Mouse (Mus musculus) lung, embryonic 14.5 days (tissue): ENCODE data around the gene Maats1. TPM values are rescaled to one million over a fixed set of nuclear protein-coding genes. Genes with fewer than 3 reads are reported as not detected.

ENCODE experiments used
- ATAC-seq: fragments of 200-750 bp; cut with Nextera tagmentation; 2 replicates; pipeline ENCODE4 v1.8.0; 2017; ENCODE audit warnings: mild to moderate bottlenecking, moderate TSS enrichment, moderate library complexity; ENCODE audit not compliant: insufficient read depth
- DNase-seq: peaks from one replicate; pipeline ENCODE4 v3.0.0-alpha.2; 2015
- H3K27ac ChIP-seq: fragments of 300-500 bp; sonication (generic); 2 replicates; pipeline ENCODE4 v1.5.1; 2014; ENCODE audit warnings: low read depth, mild to moderate bottlenecking, moderate library complexity
- H3K27me3 ChIP-seq: fragments of 300-500 bp; sonication (generic); 2 replicates; pipeline ENCODE4 v1.6.1; 2014; ENCODE audit warnings: low read length, control low read depth; ENCODE audit not compliant: insufficient read depth
- H3K36me3 ChIP-seq: fragments of 300-500 bp; sonication (generic); 2 replicates; pipeline ENCODE4 v1.6.1; 2014; ENCODE audit warnings: control low read depth; ENCODE audit not compliant: insufficient read depth
- H3K4me1 ChIP-seq: fragments of 300-500 bp; sonication (generic); 2 replicates; pipeline ENCODE4 v1.6.1; 2014; ENCODE audit warnings: antibody characterized with exemption, control low read depth; ENCODE audit not compliant: insufficient read depth
- H3K4me2 ChIP-seq: fragments of 300-500 bp; sonication (generic); 2 replicates; pipeline ENCODE4 v1.6.1; 2014; ENCODE audit warnings: mild to moderate bottlenecking
- H3K4me3 ChIP-seq: fragments of 300-500 bp; sonication (generic); 2 replicates; pipeline ENCODE4 v1.5.1; 2014; ENCODE audit warnings: low read depth, low read length
- H3K9ac ChIP-seq: fragments of 300-500 bp; sonication (generic); 2 replicates; pipeline ENCODE4 v1.6.1; 2014
- H3K9me3 ChIP-seq: fragments of 300-500 bp; sonication (generic); 2 replicates; pipeline ENCODE4 v1.6.1; 2016; ENCODE audit warnings: low read depth, low read length, control low read depth
- CTCF ChIP-seq: IDR thresholded peaks from 2 replicates; pipeline ENCODE4 v1.5.1; 2016; ENCODE audit warnings: antibody characterized with exemption, low read depth
- WGBS: fragments of 180-500 bp; shearing (Covaris S2); extraction: QIAGEN DNeasy Blood & Tissue Kit; methylation state at CpG from one replicate; pipeline ENCODE4 v1.1.7; 2014; 5-methylcytosine and 5-hydroxymethylcytosine counted together
- polyA plus RNA-seq: library from polyadenylated mRNA; unstranded; fragments of >200 nt; fragmentation: Nextera tagmentation; extraction: Ambion mirVana; gene quantifications from 2 replicates; pipeline ENCODE4 v1.2.1, GENCODE M21; 2014

The Maats1 gene
- polyA plus RNA-seq, 1 experiment from 2014 or later: 0.12 TPM

DNA sequence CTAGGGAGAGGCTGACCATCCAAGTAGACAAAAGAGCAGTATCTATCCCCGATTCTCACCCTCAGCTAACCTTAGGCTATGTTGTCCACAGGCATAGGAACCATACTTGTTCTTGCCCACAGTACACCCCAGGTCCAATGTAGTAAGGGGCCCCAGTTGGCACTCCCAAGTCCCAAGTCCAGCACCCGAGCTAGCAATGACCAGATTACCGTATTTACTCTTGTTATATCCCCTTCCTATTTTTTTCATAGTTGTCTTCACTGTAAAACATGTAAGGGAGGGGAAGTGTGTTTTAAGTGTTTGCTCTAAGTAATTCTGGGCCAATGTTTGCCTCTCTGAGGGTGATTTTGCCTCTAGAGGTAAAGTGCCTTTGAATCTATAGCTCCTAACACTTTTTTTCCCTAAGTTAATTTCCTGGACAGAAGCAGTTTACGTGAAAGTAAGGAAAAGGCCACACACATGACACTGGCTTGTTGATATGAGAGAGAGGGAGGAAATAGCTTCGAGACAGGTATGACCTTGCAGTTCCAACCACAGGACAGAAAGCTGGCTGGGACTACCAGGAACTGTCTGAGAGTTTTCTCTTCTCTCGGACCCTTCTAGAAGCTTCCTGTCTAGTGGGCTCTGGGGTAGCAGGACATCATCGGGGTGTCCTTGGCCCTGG lies 47.1 kb downstream of the Maats1 start, which contains the start of gene Nr1i2:
Nr1i2 (minus strand) TSS at position 140 of the 664 bp plus-strand sequence.
- ATAC-seq (no peak), DNase-seq (no peak)
- no peak within 1 kb of the TSS for H3K4me2 ChIP-seq
- no peaks in the 10 kb centered on the region for H3K27me3 ChIP-seq
- no peak within 1 kb of the TSS for H3K4me3 ChIP-seq
- no peak within 1 kb of the TSS for H3K27ac ChIP-seq
- no peaks in the 10 kb centered on the region for H3K36me3 ChIP-seq
- H3K4me1 ChIP-seq: no peaks in the 10 kb centered on the region
- WGBS: 47% methylated on average over 7 of the region's 7 CpGs
- no peaks in the 10 kb centered on the region for H3K9me3 ChIP-seq
- no peak for TF ChIP-seq CTCF
- H3K9ac ChIP-seq: no peak within 1 kb of the TSS

DNA sequence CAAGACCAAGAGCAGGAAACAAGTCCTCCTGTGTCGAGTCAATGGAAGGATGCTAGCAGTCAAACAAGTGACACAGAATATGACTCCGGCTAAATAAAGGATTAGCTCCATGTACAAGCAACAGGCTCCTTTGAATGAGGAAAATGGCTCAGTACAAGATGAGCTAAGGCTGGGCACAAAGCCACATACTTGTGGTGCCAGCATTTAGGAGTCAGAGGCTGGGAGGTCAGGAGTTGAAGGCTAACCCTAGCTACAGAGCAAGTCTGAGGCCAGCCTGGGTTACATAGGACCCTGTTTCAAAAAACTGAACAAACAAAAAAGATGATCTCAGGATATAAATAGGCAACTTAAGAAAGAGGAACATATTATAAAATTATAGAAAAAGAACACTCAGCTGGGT lies 51.8 kb downstream of the Maats1 start:
- Histone ChIP-seq H3K36me3 (no peaks in the 10 kb centered on the region), H3K27me3 (no peaks in the 10 kb centered on the region), H3K4me2 (no peak overlapping the region), H3K9me3 (no peaks in the 10 kb centered on the region), H3K27ac (no peak overlapping the region), H3K4me1 (no peaks in the 10 kb centered on the region; the same call in 1 of the 2 replicates), H3K4me3 (no peak overlapping the region), H3K9ac (no peak overlapping the region)
- DNase-seq (no peak), ATAC-seq (no peak)
- 59% methylated on average over 2 of the region's 2 CpGs for WGBS
- TF ChIP-seq CTCF: no peak

DNA sequence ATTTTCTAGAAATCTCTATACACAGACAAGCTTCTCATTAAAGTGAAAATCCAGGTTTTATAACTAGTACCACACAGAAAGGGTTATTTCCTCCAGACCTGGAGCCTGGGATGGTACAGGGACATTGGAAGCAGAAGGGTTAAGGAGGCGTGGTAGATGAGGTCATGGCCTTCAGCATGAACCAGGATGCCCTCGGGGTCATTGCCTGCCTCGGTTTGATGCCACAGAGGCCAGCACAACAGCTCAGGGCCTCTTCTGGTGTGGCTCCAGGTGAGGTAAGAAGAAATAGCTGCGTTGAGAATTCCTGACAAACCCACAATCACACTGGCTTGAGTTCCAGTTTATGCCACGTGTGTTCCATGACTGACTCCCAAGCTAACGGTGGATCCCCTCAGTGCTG lies 53.1 kb downstream of the Maats1 start:
- Histone ChIP-seq H3K27ac (no peak overlapping the region), H3K9me3 (no peaks in the 10 kb centered on the region), H3K4me1 (no peaks in the 10 kb centered on the region; the same call in 1 of the 2 replicates), H3K36me3 (no peaks in the 10 kb centered on the region), H3K4me2 (no peak overlapping the region), H3K27me3 (no peaks in the 10 kb centered on the region), H3K9ac (no peak overlapping the region), H3K4me3 (no peak overlapping the region)
- no peak for DNase-seq
- WGBS: 24% methylated on average over 6 of the region's 6 CpGs
- no peak for ATAC-seq
- no peak for TF ChIP-seq CTCF

DNA sequence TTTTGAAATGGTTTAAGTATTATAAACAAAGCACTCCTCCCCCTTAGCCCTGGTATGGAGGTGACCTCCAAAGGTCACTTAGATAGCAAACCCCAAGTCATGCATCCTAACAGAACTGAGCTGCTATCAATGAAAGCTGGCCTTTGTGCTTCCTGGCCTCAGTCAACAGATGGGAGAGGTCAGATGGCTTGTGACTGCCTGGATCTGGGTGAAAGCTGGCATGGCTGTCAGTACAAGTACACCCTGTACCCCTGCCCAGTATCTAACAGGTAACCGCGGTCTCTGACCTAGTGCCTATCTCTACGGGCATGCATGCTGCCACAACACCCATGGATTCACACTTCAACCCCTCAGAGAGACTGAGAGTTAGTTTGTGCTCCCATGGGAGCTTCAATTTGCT lies 54.2 kb downstream of the Maats1 start:
- Histone ChIP-seq H3K4me2 (no peak overlapping the region), H3K27ac (no peak overlapping the region), H3K27me3 (no peaks in the 10 kb centered on the region), H3K9me3 (no peaks in the 10 kb centered on the region), H3K9ac (no peak overlapping the region), H3K4me3 (no peak overlapping the region), H3K4me1 (no peaks in the 10 kb centered on the region; the same call in 1 of the 2 replicates), H3K36me3 (no peaks in the 10 kb centered on the region)
- no peak for TF ChIP-seq CTCF
- 66% methylated on average over 3 of the region's 3 CpGs for WGBS
- DNase-seq (no peak), ATAC-seq (no peak)

DNA sequence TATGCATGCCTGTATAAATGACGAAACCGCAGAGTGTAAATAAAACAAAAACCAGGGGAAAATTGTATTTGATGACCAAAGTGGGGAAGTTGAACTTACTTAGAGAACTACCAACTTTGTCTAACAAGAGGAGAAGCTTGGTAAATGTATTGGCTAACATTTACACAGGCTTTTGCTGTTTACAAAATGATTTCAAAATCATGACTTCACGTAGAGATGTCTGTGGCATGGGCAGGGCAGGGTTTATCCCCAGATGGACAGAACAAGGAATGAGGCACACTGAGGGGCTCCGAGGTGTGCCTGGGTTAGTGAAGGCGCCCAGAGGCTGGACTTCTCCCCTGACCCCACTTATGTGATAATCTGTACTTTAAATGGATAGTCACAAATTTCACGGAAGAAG lies 54.6 kb downstream of the Maats1 start:
- Histone ChIP-seq H3K36me3 (no peaks in the 10 kb centered on the region), H3K27me3 (no peaks in the 10 kb centered on the region), H3K9ac (no peak overlapping the region), H3K4me3 (no peak overlapping the region), H3K4me2 (no peak overlapping the region), H3K27ac (no peak overlapping the region), H3K4me1 (no peaks in the 10 kb centered on the region; the same call in 1 of the 2 replicates), H3K9me3 (no peaks in the 10 kb centered on the region)
- no peak for ATAC-seq
- no peak for DNase-seq
- TF ChIP-seq CTCF: no peak
- WGBS: 45% methylated on average over 6 of the region's 6 CpGs

DNA sequence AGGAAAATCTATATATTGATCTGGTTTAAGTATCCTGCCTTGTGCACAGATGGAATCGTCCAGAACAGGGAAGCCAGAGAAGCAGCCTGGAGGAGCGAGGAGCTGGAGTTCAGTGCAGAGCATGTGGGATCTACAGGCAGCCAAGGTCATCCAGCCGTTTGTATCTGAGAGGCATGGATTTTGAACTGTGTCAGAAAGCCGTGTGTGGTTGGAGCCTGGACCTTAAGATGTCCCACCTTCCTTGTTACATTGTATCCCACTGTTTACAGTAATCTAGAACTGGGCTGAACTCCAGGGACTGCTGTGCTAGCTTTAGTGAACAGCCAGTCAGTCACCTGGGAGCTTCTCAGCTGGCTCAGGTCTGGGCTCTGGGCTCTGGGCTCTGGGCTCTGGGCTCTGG lies 55.4 kb downstream of the Maats1 start:
- Histone ChIP-seq H3K9me3 (no peaks in the 10 kb centered on the region), H3K4me3 (no peak overlapping the region), H3K9ac (no peak overlapping the region), H3K36me3 (no peaks in the 10 kb centered on the region), H3K27me3 (no peaks in the 10 kb centered on the region), H3K27ac (no peak overlapping the region), H3K4me1 (no peaks in the 10 kb centered on the region; the same call in 1 of the 2 replicates), H3K4me2 (no peak overlapping the region)
- WGBS: 47% methylated on average over 4 of the region's 4 CpGs
- DNase-seq (no peak), ATAC-seq (no peak)
- no peak for TF ChIP-seq CTCF

DNA sequence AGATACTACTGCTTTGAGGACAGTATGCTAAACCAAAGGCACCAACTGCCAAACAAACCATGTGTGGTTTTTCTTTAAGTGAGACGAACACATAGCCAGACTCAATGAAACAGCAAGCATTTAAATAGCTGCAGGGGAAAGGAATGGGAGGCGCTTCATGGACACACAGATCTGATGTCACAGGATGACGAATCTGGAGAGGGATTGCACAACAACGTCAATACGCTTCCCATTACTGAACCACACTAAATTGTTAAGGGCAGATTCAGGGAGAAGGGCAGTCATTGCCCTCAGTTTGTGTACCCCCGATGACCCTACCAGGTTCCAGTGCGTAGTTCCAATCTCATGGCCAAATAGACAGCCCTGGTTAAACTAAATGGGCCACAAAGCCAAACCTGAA lies 56.1 kb downstream of the Maats1 start:
- ATAC-seq (no peak), DNase-seq (no peak)
- TF ChIP-seq CTCF: no peak
- no peak overlapping the region for H3K4me3 ChIP-seq
- no peak overlapping the region for H3K27ac ChIP-seq
- no peaks in the 10 kb centered on the region for H3K36me3 ChIP-seq
- H3K4me2 ChIP-seq: no peak overlapping the region
- H3K9me3 ChIP-seq: no peaks in the 10 kb centered on the region
- H3K4me1 ChIP-seq: no peaks in the 10 kb centered on the region; the same call in 1 of the 2 replicates
- 65% methylated on average over 7 of the region's 7 CpGs for WGBS
- no peaks in the 10 kb centered on the region for H3K27me3 ChIP-seq
- no peak overlapping the region for H3K9ac ChIP-seq
